Comparison of ENCODE assay signal across 14 mouse cellular contexts in genomic region chr6:5812076-5812475, GRCm38 (mm10).
"Had no signal": no experiment of that assay in that cellular context is flagged by ENCODE, and none has a peak within 500 bp of the region (broad histone marks: within the 10 kb centered on the region; RNA-seq: fewer than 3 reads in every experiment).

No protein-coding gene starts in this region.

- DNase-seq: cerebellum, postnatal 10 days; cerebellum, postnatal 14 days; cerebellum, postnatal 25 days; cerebellum, postnatal 36 days; embryo, embryonic 11 days; forebrain, postnatal 0 days; gastrocnemius, adult 2 months; gastrocnemius, postnatal 10 days; gastrocnemius, postnatal 14 days; gastrocnemius, postnatal 25 days; gastrocnemius, postnatal 36 days; heart, adult 11 months; heart, adult 18-20 months; heart, adult 2 months had no signal
